Mouse (Mus musculus): ENCODE measurements around the gene Unc119. TPM values are rescaled to one million over a fixed set of nuclear protein-coding genes. Genes with fewer than 3 reads are reported as not detected.

Unc119 gene
- polyA plus RNA-seq, 1 experiment = 38.5 TPM

DNA sequence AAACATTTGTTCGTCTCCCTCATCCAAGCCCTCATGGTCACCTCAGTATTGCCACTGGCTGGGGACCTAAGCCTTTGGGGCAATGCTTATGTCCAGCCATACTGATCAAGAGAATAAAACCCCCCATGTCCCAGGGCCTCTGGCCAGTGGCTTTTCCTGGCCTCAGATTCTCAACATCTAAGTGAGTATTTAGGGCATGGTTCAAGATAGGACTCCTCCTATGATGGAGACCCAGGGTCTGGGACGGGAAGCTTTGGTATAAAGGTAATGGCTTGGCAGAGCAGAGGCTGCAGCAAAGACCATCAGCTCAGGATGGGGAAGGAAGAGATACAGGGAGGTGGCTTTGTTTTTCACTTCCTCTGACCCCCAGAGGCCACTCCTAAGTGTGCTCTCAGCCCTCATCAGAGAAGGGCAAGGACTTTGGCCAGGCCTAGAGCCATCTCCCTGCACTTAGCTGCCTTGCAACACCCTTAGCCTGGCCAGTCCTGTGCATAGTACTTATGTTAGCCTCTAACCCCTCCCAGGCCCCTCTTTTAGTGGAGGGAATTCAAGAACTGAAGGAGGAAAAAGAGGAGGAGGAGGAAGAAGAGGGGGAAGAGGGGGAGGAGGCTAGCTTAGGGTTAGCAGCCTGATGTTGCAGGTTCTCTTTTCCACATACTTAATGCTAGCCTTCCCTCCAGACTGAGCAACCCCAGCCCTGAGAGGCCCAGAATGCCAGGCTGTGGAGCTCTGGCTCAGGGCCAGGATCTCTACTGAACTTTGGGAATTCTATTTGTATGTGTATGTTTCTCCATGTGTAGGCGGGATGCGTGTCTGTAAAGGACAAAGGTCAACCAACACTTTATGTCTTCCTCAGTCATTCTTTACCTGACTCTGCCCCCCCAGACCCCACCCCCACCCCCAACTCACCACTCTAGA is 6.4 kb downstream of the Unc119 start:
- no peak for TF ChIP-seq CTCF (IDR thresholded peaks at IDR 0.05; ENCODE audit: low read depth, low read length)
- no peak for TF ChIP-seq POLR2A (IDR thresholded peaks at IDR 0.05; ENCODE audit: borderline replicate concordance, low read depth, low read length)
- peak overlapping the region; percentile 51; the same call in 1 of the 2 replicates for H3K27ac ChIP-seq (ENCODE audit: insufficient read depth, low read depth, low read length)
- H3K4me1 ChIP-seq (ENCODE audit: control insufficient read depth, insufficient read depth, low read length) = peaks cover 60% of the 10 kb centered on the region
- H3K4me3 ChIP-seq (ENCODE audit: insufficient read depth, low read length) = no peak overlapping the region

DNA sequence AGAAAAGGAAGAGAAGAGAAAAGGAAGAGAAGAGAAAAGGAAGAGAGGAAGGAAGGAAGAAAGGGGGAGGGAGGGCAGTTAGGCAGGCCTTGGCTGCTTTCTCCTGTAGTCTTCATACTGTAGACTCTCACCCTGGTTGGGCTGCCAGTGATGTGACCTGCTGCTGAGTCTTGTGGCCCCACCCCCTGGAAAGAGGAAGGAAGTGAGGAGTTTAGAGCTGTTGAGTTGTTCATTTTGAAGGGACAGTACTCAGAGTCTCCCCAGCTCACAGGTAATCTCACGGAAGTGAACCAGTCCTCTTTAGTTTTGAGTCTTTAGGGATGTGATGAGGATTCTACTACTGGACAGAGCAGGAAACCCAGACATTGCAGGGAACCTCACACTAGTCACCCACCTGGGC is 9.8 kb downstream of the Unc119 start:
- Histone ChIP-seq H3K27ac (ENCODE audit: insufficient read depth, low read depth, low read length) (no peak overlapping the region), H3K4me1 (ENCODE audit: control insufficient read depth, insufficient read depth, low read length) (peaks cover 35% of the 10 kb centered on the region), H3K4me3 (ENCODE audit: insufficient read depth, low read length) (no peak overlapping the region)
- TF ChIP-seq CTCF (IDR thresholded peaks at IDR 0.05; ENCODE audit: low read depth, low read length) = no peak
- TF ChIP-seq POLR2A (IDR thresholded peaks at IDR 0.05; ENCODE audit: borderline replicate concordance, low read depth, low read length) = no peak

- no peak overlapping the region for H3K4me3 ChIP-seq (ENCODE audit: insufficient read depth, low read length)
Measured at GRCm38 (mm10) chr11:78354905-78355304, 11.6 kb downstream of the Unc119 start.

GRCm38 (mm10) chr11:78355471-78356238 is 12.4 kb downstream of the Unc119 start:
- TF ChIP-seq CTCF (IDR thresholded peaks at IDR 0.05; ENCODE audit: low read depth, low read length) = peak; percentile 95
- TF ChIP-seq POLR2A (IDR thresholded peaks at IDR 0.05; ENCODE audit: borderline replicate concordance, low read depth, low read length) = no peak
- H3K4me1 ChIP-seq (ENCODE audit: control insufficient read depth, insufficient read depth, low read length) = peaks cover 20% of the 10 kb centered on the region
- H3K4me3 ChIP-seq (ENCODE audit: insufficient read depth, low read length) = no peak overlapping the region
- no peak overlapping the region for H3K27ac ChIP-seq (ENCODE audit: insufficient read depth, low read depth, low read length)

More at GRCm38 (mm10) chr11:78354905-78355304, 11.6 kb downstream of the Unc119 start:
- H3K27ac ChIP-seq (ENCODE audit: insufficient read depth, low read depth, low read length) = no peak overlapping the region
- peaks cover 25% of the 10 kb centered on the region for H3K4me1 ChIP-seq (ENCODE audit: control insufficient read depth, insufficient read depth, low read length)
- TF ChIP-seq CTCF (IDR thresholded peaks at IDR 0.05; ENCODE audit: low read depth, low read length) (no peak), POLR2A (IDR thresholded peaks at IDR 0.05; ENCODE audit: borderline replicate concordance, low read depth, low read length) (no peak)

DNA sequence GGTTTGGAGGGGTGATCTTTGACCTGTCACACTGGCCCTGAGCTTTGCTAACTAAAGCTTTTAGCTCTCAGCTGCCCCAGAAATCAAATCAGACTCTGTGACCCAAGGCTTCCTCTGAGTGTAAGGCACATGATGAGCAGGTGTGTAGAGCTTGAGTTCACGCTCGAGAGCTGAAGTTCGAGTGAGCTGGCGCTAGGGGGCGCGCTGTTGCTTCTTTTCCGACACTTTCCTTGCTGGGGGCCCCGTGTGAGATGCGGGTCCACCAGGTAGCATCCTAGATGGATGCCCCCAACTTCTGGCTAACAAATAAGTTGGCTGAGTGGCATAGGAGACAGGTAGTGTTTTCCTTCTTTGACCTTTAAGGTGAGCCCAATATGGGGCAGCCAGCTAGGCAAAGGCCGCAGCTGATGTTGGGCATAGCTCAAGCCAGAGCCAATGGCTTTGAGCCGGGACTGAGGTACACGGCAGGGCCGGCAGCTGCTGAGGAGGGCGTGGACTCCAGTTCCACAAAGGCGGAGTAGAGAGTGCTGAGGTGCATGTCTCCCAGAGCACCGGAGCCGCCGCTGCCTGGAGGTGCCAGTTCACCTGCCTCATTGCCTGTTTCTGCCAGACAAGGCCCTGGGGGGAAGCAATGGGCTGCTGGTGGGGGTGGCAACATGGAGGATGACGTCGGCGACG is 15.2 kb downstream of the Unc119 start:
- peaks cover 8% of the 10 kb centered on the region for H3K4me1 ChIP-seq (ENCODE audit: control insufficient read depth, insufficient read depth, low read length)
- H3K27ac ChIP-seq (ENCODE audit: insufficient read depth, low read depth, low read length) = no peak overlapping the region
- TF ChIP-seq POLR2A (IDR thresholded peaks at IDR 0.05; ENCODE audit: borderline replicate concordance, low read depth, low read length) = no peak
- peak; percentile 98 for TF ChIP-seq CTCF (IDR thresholded peaks at IDR 0.05; ENCODE audit: low read depth, low read length)
- no peak overlapping the region for H3K4me3 ChIP-seq (ENCODE audit: insufficient read depth, low read length)

GRCm38 (mm10) chr11:78360125-78360788 is 17.0 kb downstream of the Unc119 start:
- H3K4me1 ChIP-seq (ENCODE audit: control insufficient read depth, insufficient read depth, low read length) = peaks cover 9% of the 10 kb centered on the region
- no peak overlapping the region for H3K27ac ChIP-seq (ENCODE audit: insufficient read depth, low read depth, low read length)
- peak overlapping the region; percentile 40 for H3K4me3 ChIP-seq (ENCODE audit: insufficient read depth, low read length)
- TF ChIP-seq CTCF (IDR thresholded peaks at IDR 0.05; ENCODE audit: low read depth, low read length) (peak; percentile 76; the same call in 1 of the 2 replicates), POLR2A (IDR thresholded peaks at IDR 0.05; ENCODE audit: borderline replicate concordance, low read depth, low read length) (no peak)

- no peak overlapping the region for H3K4me3 ChIP-seq (ENCODE audit: insufficient read depth, low read length)
- no peak overlapping the region for H3K27ac ChIP-seq (ENCODE audit: insufficient read depth, low read depth, low read length)
- TF ChIP-seq CTCF (IDR thresholded peaks at IDR 0.05; ENCODE audit: low read depth, low read length) = no peak
- no peak for TF ChIP-seq POLR2A (IDR thresholded peaks at IDR 0.05; ENCODE audit: borderline replicate concordance, low read depth, low read length)
- H3K4me1 ChIP-seq (ENCODE audit: control insufficient read depth, insufficient read depth, low read length) = peaks cover 9% of the 10 kb centered on the region
Measured at GRCm38 (mm10) chr11:78360789-78361131, 17.5 kb downstream of the Unc119 start.

GRCm38 (mm10) chr11:78363309-78364007 is 20.2 kb downstream of the Unc119 start:
- no peak for TF ChIP-seq POLR2A (IDR thresholded peaks at IDR 0.05; ENCODE audit: borderline replicate concordance, low read depth, low read length)
- TF ChIP-seq CTCF (IDR thresholded peaks at IDR 0.05; ENCODE audit: low read depth, low read length) = no peak
- H3K27ac ChIP-seq (ENCODE audit: insufficient read depth, low read depth, low read length) = no peak overlapping the region
- no peak overlapping the region for H3K4me3 ChIP-seq (ENCODE audit: insufficient read depth, low read length)
- peaks cover 9% of the 10 kb centered on the region for H3K4me1 ChIP-seq (ENCODE audit: control insufficient read depth, insufficient read depth, low read length)
